Mouse (Mus musculus): ENCODE data around the gene Stx1b. TPM values are rescaled to one million over a fixed set of nuclear protein-coding genes. Genes with fewer than 3 reads are reported as not detected.

The Stx1b gene
- total RNA-seq (2012; rRNA removed) (0.03 and 0.15 TPM in 2 replicates), polyA plus RNA-seq (2012; ENCODE audit: insufficient read depth in 1 of 2, insufficient read length in 2 of 2, low read depth in 1 of 2, low replicate concordance in 2 of 2, missing spikeins in 1 of 2) (under 1 TPM in 1 of 2 experiments, not detected in 1; 0.56 TPM)

GRCm38 (mm10) chr7:127824176-127824871, at the start of gene Stx1b, which contains the start of gene Stx4a:
Stx1b (minus strand) TSS chr7:127824549.
Stx4a (plus strand) TSS chr7:127824294.
- H3K4me1 ChIP-seq (ENCODE audit: control insufficient read depth in 1 of 2, insufficient read depth in 2 of 2, low read length in 2 of 2), result no peaks in the 10 kb centered on the region
- no peaks in the 10 kb centered on the region for H3K79me2 ChIP-seq (ENCODE audit: control insufficient read depth, insufficient read depth, low read length, poor library complexity)
- no peaks in the 10 kb centered on the region for H3K9me3 ChIP-seq (replicated peaks; ENCODE audit: insufficient read depth, low read length)
- no peak within 1 kb of the TSS for H3K27ac ChIP-seq (ENCODE audit: control insufficient read depth, low read depth, low read length)
- DNase-seq (ENCODE audit: low read depth, low spot score), result no peak
- H3K4me3 ChIP-seq (ENCODE audit: control insufficient read depth in 1 of 2, insufficient read depth in 1 of 2, low read depth in 2 of 2, low read length in 2 of 2), result no peak within 1 kb of the TSS
- H3K9ac ChIP-seq (ENCODE audit: control insufficient read depth, low read depth, low read length, poor library complexity, severe bottlenecking), result no peak within 1 kb of the TSS
- H3K27me3 ChIP-seq (ENCODE audit: control insufficient read depth in 1 of 2, insufficient read depth in 2 of 2, low read length in 2 of 2), result no peaks in the 10 kb centered on the region
- no peaks in the 10 kb centered on the region for H3K36me3 ChIP-seq (ENCODE audit: control insufficient read depth in 1 of 2, insufficient read depth in 2 of 2, low read length in 2 of 2)
- TF ChIP-seq MAX (IDR thresholded peaks at IDR 0.05; ENCODE audit: low read length), result no peak
- TF ChIP-seq ELF1 (IDR thresholded peaks at IDR 0.05; ENCODE audit: low read depth, low read length), result no peak
- TF ChIP-seq BHLHE40 (IDR thresholded peaks at IDR 0.05; ENCODE audit: borderline replicate concordance, low read depth, low read length), result no peak
- no peak for TF ChIP-seq MAZ (IDR thresholded peaks at IDR 0.05; ENCODE audit: low read depth, low read length)
- TF ChIP-seq USF1 (IDR thresholded peaks at IDR 0.05; ENCODE audit: low read depth, low read length), result no peak
- TF ChIP-seq MXI1 (IDR thresholded peaks at IDR 0.05; ENCODE audit: low read depth, low read length), result no peak
- no peak for TF ChIP-seq SMC3 (IDR thresholded peaks at IDR 0.05; ENCODE audit: low read depth, low read length)
- TF ChIP-seq ZNF384 (IDR thresholded peaks at IDR 0.05; ENCODE audit: low read depth, low read length), result no peak
- no peak for TF ChIP-seq HCFC1 (IDR thresholded peaks at IDR 0.05; ENCODE audit: low read depth, low read length)
- TF ChIP-seq ZKSCAN1 (IDR thresholded peaks at IDR 0.05; ENCODE audit: low read depth, low read length), result no peak
- no peak for TF ChIP-seq POLR2A (IDR thresholded peaks at IDR 0.05; ENCODE audit: control insufficient read depth in 1 of 2, insufficient read depth in 1 of 2, low read depth in 1 of 2, low read length in 2 of 2, poor library complexity in 1 of 2)
- TF ChIP-seq TCF12 (IDR thresholded peaks at IDR 0.05; ENCODE audit: low read depth, low read length), result no peak
- no peak for TF ChIP-seq MYC (IDR thresholded peaks at IDR 0.05; ENCODE audit: low read depth, low read length)
- TF ChIP-seq RCOR1 (IDR thresholded peaks at IDR 0.05; ENCODE audit: low read depth, low read length), result no peak
- no peak for TF ChIP-seq NRF1 (IDR thresholded peaks at IDR 0.05; ENCODE audit: insufficient read depth, low read depth, low read length, poor library complexity, severe bottlenecking)
- TF ChIP-seq SIN3A (IDR thresholded peaks at IDR 0.05; ENCODE audit: low read length), result no peak
- TF ChIP-seq RAD21 (IDR thresholded peaks at IDR 0.05; ENCODE audit: low read depth, low read length), result no peak
- TF ChIP-seq EP300 (IDR thresholded peaks at IDR 0.05; ENCODE audit: low read depth in 1 of 2, low read length in 2 of 2), result no peak

GRCm38 (mm10) chr7:127870136-127870821, 45.9 kb upstream of the Stx1b start:
- peak; percentile 67 for DNase-seq (ENCODE audit: low read depth, low spot score)
- no peaks in the 10 kb centered on the region for H3K27me3 ChIP-seq (ENCODE audit: control insufficient read depth in 1 of 2, insufficient read depth in 2 of 2, low read length in 2 of 2)
- H3K9me3 ChIP-seq (replicated peaks; ENCODE audit: insufficient read depth, low read length), result no peaks in the 10 kb centered on the region
- peak; percentile 44 for TF ChIP-seq SIN3A (IDR thresholded peaks at IDR 0.05; ENCODE audit: low read length)
- TF ChIP-seq POLR2AphosphoS5 (IDR thresholded peaks at IDR 0.05; ENCODE audit: borderline replicate concordance, low read depth, low read length), result no peak
- TF ChIP-seq USF1 (IDR thresholded peaks at IDR 0.05; ENCODE audit: low read depth, low read length), result no peak
- TF ChIP-seq RAD21 (IDR thresholded peaks at IDR 0.05; ENCODE audit: low read depth, low read length), result peak; percentile 42
- peak; percentile 7 to 24; a peak in 1 of 4 replicates for TF ChIP-seq EP300 (IDR thresholded peaks at IDR 0.05; ENCODE audit: low read depth in 1 of 2, low read length in 2 of 2)
- TF ChIP-seq KAT2A (conservative IDR thresholded peaks at IDR 0.05; ENCODE audit: low read depth, low read length), result 0 out of 2 replicates have a peak, but pooled peaks have one; percentile 16
- no peak for TF ChIP-seq MEF2A (IDR thresholded peaks at IDR 0.05; ENCODE audit: extremely low read depth, insufficient replicate concordance, low read depth, low read length, poor library complexity, severe bottlenecking)
- 0 out of 2 replicates have a peak, but pooled peaks have one; percentile 29 for TF ChIP-seq POLR2AphosphoS2 (IDR thresholded peaks at IDR 0.05; ENCODE audit: low read length)
- peak; percentile 48 for TF ChIP-seq GATA1 (IDR thresholded peaks at IDR 0.05; ENCODE audit: low read depth, low read length)
- peak; percentile 45; the same call in 1 of the 2 replicates for TF ChIP-seq MXI1 (IDR thresholded peaks at IDR 0.05; ENCODE audit: low read depth, low read length)
- peak; percentile 30 to 86 (median 36); a peak in 5 of 6 replicates for TF ChIP-seq CTCF (IDR thresholded peaks at IDR 0.05 in 2 of 3, conservative IDR thresholded peaks at IDR 0.05 in 1 of 3; ENCODE audit: control insufficient read depth in 1 of 3, insufficient read depth in 1 of 3, low read depth in 2 of 3, low read length in 3 of 3, poor library complexity in 1 of 3, severe bottlenecking in 1 of 3)
- peak; percentile 63 for TF ChIP-seq ETS1 (IDR thresholded peaks at IDR 0.05; ENCODE audit: low read depth, low read length)
- TF ChIP-seq ZC3H11A (IDR thresholded peaks at IDR 0.05; ENCODE audit: low read depth, low read length), result no peak; the same call in 1 of the 2 replicates
- 0 out of 2 replicates have a peak, but pooled peaks have one; percentile 30 for TF ChIP-seq RCOR1 (IDR thresholded peaks at IDR 0.05; ENCODE audit: low read depth, low read length)
- no peak for TF ChIP-seq ELF1 (IDR thresholded peaks at IDR 0.05; ENCODE audit: low read depth, low read length)
- peak; percentile 71 for TF ChIP-seq SMC3 (IDR thresholded peaks at IDR 0.05; ENCODE audit: low read depth, low read length)
- H3K79me2 ChIP-seq (ENCODE audit: control insufficient read depth, insufficient read depth, low read length, poor library complexity), result peaks cover 13% of the 10 kb centered on the region
- H3K36me3 ChIP-seq (ENCODE audit: control insufficient read depth in 1 of 2, insufficient read depth in 2 of 2, low read length in 2 of 2), result peaks cover 2 to 21% of the 10 kb centered on the region in 2 experiments; a peak in 3 of 4 replicates
- no peak overlapping the region for H3K9ac ChIP-seq (ENCODE audit: control insufficient read depth, low read depth, low read length, poor library complexity, severe bottlenecking)
- no peak overlapping the region for H3K4me3 ChIP-seq (ENCODE audit: control insufficient read depth in 1 of 2, insufficient read depth in 1 of 2, low read depth in 2 of 2, low read length in 2 of 2)
- peaks cover 6 to 16% of the 10 kb centered on the region in 2 experiments for H3K4me1 ChIP-seq (ENCODE audit: control insufficient read depth in 1 of 2, insufficient read depth in 2 of 2, low read length in 2 of 2)
- no peak overlapping the region for H3K27ac ChIP-seq (ENCODE audit: control insufficient read depth, low read depth, low read length)

Data from MEL (cell line).